Mouse (Mus musculus): Measurements from ENCODE around the gene Igf1. TPM values are rescaled to one million over a fixed set of nuclear protein-coding genes. Genes with fewer than 3 reads are reported as not detected.

The Igf1 gene
- polyA plus RNA-seq, 1 experiment from 2014 or later: 34.9 TPM

DNA sequence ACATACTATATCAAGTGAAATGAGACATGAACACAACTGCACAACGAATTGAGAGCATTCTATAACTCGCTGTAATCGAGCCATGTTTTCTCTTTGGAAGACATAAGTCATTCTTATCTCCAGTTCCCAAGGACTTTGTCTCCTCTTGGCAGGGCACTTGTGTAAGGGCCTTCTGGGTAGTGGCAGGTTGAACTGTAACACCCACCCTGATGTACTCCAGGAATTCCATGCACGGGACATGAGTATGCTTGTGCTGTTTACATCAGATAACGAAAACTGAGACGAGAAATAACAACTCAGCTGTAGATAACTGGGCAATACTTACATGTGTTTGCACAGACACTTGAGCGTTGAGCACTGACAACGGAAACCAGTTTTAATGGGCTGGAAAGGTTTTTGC, 8.4 kb downstream of the Igf1 start:
- H3K36me3 ChIP-seq (ENCODE audit: control insufficient read depth, insufficient read depth, low read length): no peaks in the 10 kb centered on the region
- no peak for ATAC-seq (ENCODE audit: insufficient read depth, low FRiP score, low TSS enrichment)
- H3K4me1 ChIP-seq (ENCODE audit: control insufficient read depth, insufficient read depth, low read length): peaks cover 3% of the 10 kb centered on the region; the same call in 1 of the 2 replicates
- H3K27me3 ChIP-seq (ENCODE audit: control insufficient read depth, insufficient read depth, low read length): no peaks in the 10 kb centered on the region
- H3K9ac ChIP-seq (ENCODE audit: low read length): no peak overlapping the region
- no peak overlapping the region for H3K4me2 ChIP-seq (ENCODE audit: low read depth)
- H3K27ac ChIP-seq (ENCODE audit: low read depth, low read length): no peak overlapping the region
- DNase-seq (ENCODE audit: low spot score): no peak
- 72% methylated on average over 8 of the region's 8 CpGs for WGBS
- H3K4me3 ChIP-seq (ENCODE audit: low read depth, low read length): no peak overlapping the region
- H3K9me3 ChIP-seq (ENCODE audit: control insufficient read depth, low read length): no peaks in the 10 kb centered on the region

DNA sequence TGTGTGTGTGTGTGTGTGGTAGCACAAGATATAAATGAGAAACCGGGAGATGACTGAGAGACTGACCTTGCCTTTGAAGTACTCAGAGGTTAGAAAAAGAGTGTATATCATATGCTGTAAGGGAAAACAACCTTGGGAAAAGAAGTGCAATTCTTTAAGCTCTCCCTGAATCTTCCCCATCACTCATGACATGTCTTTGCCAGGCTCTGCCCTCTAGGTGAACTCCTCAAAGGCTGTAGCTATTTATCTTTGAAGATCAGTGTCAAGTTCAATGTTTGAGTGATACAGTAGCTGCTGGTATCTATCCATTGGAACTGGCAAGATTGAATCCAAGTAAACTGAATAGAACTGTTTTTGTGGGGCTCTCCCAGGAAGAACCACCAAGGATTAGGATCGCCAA, 9.2 kb downstream of the Igf1 start:
- ATAC-seq (ENCODE audit: insufficient read depth, low FRiP score, low TSS enrichment) (no peak), DNase-seq (ENCODE audit: low spot score) (no peak)
- Histone ChIP-seq H3K4me3 (ENCODE audit: low read depth, low read length) (no peak overlapping the region), H3K4me2 (ENCODE audit: low read depth) (no peak overlapping the region), H3K9me3 (ENCODE audit: control insufficient read depth, low read length) (no peaks in the 10 kb centered on the region), H3K9ac (ENCODE audit: low read length) (no peak overlapping the region), H3K27me3 (ENCODE audit: control insufficient read depth, insufficient read depth, low read length) (no peaks in the 10 kb centered on the region), H3K27ac (ENCODE audit: low read depth, low read length) (no peak overlapping the region), H3K4me1 (ENCODE audit: control insufficient read depth, insufficient read depth, low read length) (peaks cover 3% of the 10 kb centered on the region; the same call in 1 of the 2 replicates), H3K36me3 (ENCODE audit: control insufficient read depth, insufficient read depth, low read length) (no peaks in the 10 kb centered on the region)
- 58% methylated on average over 2 of the region's 2 CpGs for whole genome bisulfite sequencing

DNA sequence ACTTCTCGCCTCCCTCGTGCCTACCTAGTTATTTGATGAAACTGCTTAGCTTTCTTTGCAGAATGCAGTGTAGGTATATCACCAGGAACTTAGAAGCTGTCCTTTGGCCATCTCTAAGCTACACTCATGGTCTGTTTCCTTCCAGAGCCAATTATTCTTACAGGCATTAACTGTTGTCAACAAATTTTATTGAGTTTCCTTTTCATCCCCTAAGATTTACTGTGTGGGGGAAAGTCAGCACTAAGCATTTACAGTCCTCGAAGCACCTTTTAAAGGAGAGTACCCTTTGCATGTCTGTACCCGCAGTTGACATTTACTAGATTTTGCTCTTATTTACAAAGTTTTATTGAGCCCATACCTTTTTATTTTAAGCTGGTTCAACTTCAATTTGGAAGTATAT, 9.6 kb downstream of the Igf1 start:
- H3K9ac ChIP-seq (ENCODE audit: low read length): no peak overlapping the region
- no peak overlapping the region for H3K4me2 ChIP-seq (ENCODE audit: low read depth)
- H3K4me3 ChIP-seq (ENCODE audit: low read depth, low read length): no peak overlapping the region
- no peak for DNase-seq (ENCODE audit: low spot score)
- peaks cover 3% of the 10 kb centered on the region; the same call in 1 of the 2 replicates for H3K4me1 ChIP-seq (ENCODE audit: control insufficient read depth, insufficient read depth, low read length)
- H3K9me3 ChIP-seq (ENCODE audit: control insufficient read depth, low read length): no peaks in the 10 kb centered on the region
- H3K27me3 ChIP-seq (ENCODE audit: control insufficient read depth, insufficient read depth, low read length): no peaks in the 10 kb centered on the region
- no peak for ATAC-seq (ENCODE audit: insufficient read depth, low FRiP score, low TSS enrichment)
- H3K36me3 ChIP-seq (ENCODE audit: control insufficient read depth, insufficient read depth, low read length): no peaks in the 10 kb centered on the region
- WGBS: 69% methylated on average over 4 of the region's 4 CpGs
- H3K27ac ChIP-seq (ENCODE audit: low read depth, low read length): no peak overlapping the region

DNA sequence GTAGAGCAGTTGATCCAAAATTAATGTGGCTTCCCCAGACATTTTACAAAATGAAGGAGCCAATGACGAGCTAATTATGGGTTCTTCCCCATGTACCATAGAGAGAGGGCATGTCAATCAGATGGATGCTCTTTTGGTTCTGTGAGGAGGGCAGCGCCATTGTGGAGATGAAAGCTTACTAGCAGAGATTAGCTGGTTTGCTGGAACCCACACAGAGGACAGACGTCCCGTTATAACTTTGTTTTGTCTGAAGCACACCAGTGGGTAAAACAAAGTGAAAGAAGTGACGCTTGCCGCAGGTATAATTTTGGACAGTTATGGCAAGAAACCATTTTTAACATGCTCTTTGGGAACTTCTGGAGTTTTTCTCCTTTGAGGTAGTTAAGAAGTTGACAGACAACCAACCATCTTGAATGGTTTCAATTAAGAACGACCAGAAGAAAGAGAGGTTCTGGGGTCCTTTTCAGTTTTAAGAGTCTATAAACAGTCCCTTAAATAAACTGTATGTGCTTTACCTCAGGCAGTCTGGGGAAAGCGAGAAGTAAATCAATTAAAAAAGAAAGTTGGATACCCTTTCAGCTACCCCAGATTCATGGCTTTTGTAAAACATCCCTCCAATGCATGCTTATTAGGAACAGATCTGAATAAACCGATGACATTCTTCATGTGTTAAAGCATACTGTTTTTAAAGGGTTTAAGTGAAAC, 10.4 kb downstream of the Igf1 start:
- Histone ChIP-seq H3K4me2 (ENCODE audit: low read depth) (no peak overlapping the region), H3K27ac (ENCODE audit: low read depth, low read length) (no peak overlapping the region), H3K36me3 (ENCODE audit: control insufficient read depth, insufficient read depth, low read length) (no peaks in the 10 kb centered on the region), H3K9me3 (ENCODE audit: control insufficient read depth, low read length) (no peaks in the 10 kb centered on the region), H3K27me3 (ENCODE audit: control insufficient read depth, insufficient read depth, low read length) (no peaks in the 10 kb centered on the region), H3K9ac (ENCODE audit: low read length) (no peak overlapping the region), H3K4me1 (ENCODE audit: control insufficient read depth, insufficient read depth, low read length) (peaks cover under 1% of the 10 kb centered on the region; the same call in 1 of the 2 replicates), H3K4me3 (ENCODE audit: low read depth, low read length) (no peak overlapping the region)
- WGBS: 81% methylated on average over 9 of the region's 9 CpGs
- ATAC-seq (ENCODE audit: insufficient read depth, low FRiP score, low TSS enrichment) (no peak), DNase-seq (ENCODE audit: low spot score) (no peak)

DNA sequence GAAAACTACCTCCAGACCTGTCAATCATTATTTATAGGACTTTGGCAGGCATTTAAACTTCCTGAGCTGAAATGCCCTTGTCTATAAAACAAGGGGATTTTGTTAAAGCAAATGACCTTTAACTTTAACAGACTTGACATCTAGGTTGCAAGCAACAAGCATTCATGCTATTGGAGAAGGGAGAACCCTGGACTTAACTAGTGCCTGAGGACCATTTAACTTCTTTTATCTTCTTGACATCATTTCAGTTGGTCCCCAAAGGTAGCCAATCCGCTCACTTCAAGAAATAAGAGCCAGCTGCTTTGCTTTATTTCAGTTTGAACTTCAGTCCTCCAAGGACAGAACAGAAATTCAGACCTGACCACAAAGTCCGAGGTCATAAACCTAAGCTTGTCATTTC, 11.1 kb downstream of the Igf1 start:
- WGBS: 71% methylated on average over 2 of the region's 2 CpGs
- DNase-seq (ENCODE audit: low spot score): no peak
- no peaks in the 10 kb centered on the region for H3K27me3 ChIP-seq (ENCODE audit: control insufficient read depth, insufficient read depth, low read length)
- no peak overlapping the region for H3K4me3 ChIP-seq (ENCODE audit: low read depth, low read length)
- H3K36me3 ChIP-seq (ENCODE audit: control insufficient read depth, insufficient read depth, low read length): no peaks in the 10 kb centered on the region
- H3K4me1 ChIP-seq (ENCODE audit: control insufficient read depth, insufficient read depth, low read length): no peaks in the 10 kb centered on the region; the same call in 1 of the 2 replicates
- no peak overlapping the region for H3K4me2 ChIP-seq (ENCODE audit: low read depth)
- ATAC-seq (ENCODE audit: insufficient read depth, low FRiP score, low TSS enrichment): no peak
- no peaks in the 10 kb centered on the region for H3K9me3 ChIP-seq (ENCODE audit: control insufficient read depth, low read length)
- H3K27ac ChIP-seq (ENCODE audit: low read depth, low read length): no peak overlapping the region
- H3K9ac ChIP-seq (ENCODE audit: low read length): no peak overlapping the region

DNA sequence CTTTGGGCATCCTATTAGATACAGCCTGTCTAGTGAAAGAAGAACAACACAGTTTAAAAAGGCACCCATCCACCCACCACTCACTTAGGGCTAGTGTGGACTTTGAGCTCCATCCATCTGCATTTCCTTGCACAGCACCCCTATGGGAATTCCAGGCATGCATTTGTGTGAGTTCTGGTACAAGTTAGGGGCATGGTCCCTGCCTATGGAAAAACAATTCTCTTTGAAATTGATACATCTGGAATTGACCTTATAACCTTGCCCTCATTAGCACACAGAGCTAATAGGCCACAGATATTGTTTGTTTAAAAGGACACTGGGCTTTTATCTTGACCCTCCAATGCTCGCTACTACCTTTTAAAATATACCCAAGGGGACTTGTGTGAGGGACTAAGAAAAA, 11.6 kb downstream of the Igf1 start:
- H3K4me1 ChIP-seq (ENCODE audit: control insufficient read depth, insufficient read depth, low read length): no peaks in the 10 kb centered on the region; the same call in 1 of the 2 replicates
- no peak overlapping the region for H3K4me2 ChIP-seq (ENCODE audit: low read depth)
- no peak overlapping the region for H3K9ac ChIP-seq (ENCODE audit: low read length)
- H3K27ac ChIP-seq (ENCODE audit: low read depth, low read length): no peak overlapping the region
- no peak for ATAC-seq (ENCODE audit: insufficient read depth, low FRiP score, low TSS enrichment)
- H3K9me3 ChIP-seq (ENCODE audit: control insufficient read depth, low read length): no peaks in the 10 kb centered on the region
- H3K4me3 ChIP-seq (ENCODE audit: low read depth, low read length): no peak overlapping the region
- WGBS: 47% methylated on average over 1 of the region's 1 CpGs
- no peak for DNase-seq (ENCODE audit: low spot score)
- no peaks in the 10 kb centered on the region for H3K36me3 ChIP-seq (ENCODE audit: control insufficient read depth, insufficient read depth, low read length)
- H3K27me3 ChIP-seq (ENCODE audit: control insufficient read depth, insufficient read depth, low read length): no peaks in the 10 kb centered on the region

DNA sequence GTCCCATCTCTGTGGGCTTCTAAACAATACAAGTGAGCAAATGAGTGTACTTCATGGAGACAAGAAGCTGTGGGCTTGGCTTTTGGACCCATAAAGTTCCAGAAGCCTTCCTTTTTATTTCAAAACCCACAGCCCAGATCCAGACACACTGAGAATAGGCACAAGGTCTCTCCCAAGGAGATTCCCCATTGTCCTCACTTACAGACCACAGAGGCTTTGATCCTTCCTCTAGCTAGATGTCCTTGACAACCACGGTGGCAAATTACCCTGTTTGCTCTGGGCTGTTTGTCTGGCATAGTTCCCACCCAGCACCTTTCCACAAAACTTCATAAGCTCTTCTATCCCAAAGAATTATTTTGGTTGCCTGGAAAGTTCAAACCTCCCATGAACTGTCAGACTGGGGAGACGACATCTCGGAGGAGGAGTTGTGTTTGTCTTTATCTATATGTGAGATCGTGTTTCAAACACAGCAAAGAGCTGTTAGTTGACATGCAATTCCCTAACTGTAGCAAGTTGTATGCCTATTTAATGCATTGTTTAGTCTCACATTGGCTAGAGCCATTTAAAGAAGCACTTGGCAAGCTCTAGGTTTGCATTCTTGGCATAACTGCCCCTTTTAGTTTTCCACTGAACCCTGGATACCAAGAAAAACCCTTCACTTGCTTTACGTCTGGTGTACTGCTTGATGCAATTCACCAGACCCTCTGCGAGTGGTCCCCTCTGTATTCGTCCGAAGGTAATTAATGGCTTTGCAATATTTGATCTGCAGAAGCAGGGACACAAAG, 14.0 kb downstream of the Igf1 start:
- H3K4me3 ChIP-seq (ENCODE audit: low read depth, low read length): no peak overlapping the region
- no peak overlapping the region for H3K27ac ChIP-seq (ENCODE audit: low read depth, low read length)
- no peaks in the 10 kb centered on the region; the same call in 1 of the 2 replicates for H3K4me1 ChIP-seq (ENCODE audit: control insufficient read depth, insufficient read depth, low read length)
- ATAC-seq (ENCODE audit: insufficient read depth, low FRiP score, low TSS enrichment) (no peak), DNase-seq (ENCODE audit: low spot score) (no peak)
- H3K36me3 ChIP-seq (ENCODE audit: control insufficient read depth, insufficient read depth, low read length): no peaks in the 10 kb centered on the region
- H3K9ac ChIP-seq (ENCODE audit: low read length): no peak overlapping the region
- H3K9me3 ChIP-seq (ENCODE audit: control insufficient read depth, low read length): no peaks in the 10 kb centered on the region
- WGBS: 38% methylated on average over 8 of the region's 8 CpGs
- no peak overlapping the region for H3K4me2 ChIP-seq (ENCODE audit: low read depth)
- H3K27me3 ChIP-seq (ENCODE audit: control insufficient read depth, insufficient read depth, low read length): no peaks in the 10 kb centered on the region

DNA sequence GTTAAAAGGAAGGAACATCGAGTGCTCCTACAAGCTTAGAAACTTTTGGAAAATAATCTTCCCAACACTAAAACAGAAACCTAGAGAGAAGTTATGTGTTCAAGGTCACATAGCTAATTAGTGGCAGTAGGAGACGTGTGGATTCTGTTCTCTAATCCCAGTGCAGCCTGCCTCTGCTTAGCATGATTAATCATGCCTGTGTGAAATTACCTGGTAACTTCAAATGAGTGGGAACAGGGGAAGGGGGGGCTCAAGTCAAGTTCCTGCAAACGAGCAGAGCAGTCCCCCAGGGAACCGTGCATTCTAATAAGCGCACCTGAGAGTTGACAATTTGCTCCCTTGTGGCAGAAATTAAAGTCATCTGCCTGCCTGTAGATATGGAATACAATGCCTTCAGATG, 14.8 kb downstream of the Igf1 start:
- no peak for ATAC-seq (ENCODE audit: insufficient read depth, low FRiP score, low TSS enrichment)
- H3K27me3 ChIP-seq (ENCODE audit: control insufficient read depth, insufficient read depth, low read length): no peaks in the 10 kb centered on the region
- no peaks in the 10 kb centered on the region; the same call in 1 of the 2 replicates for H3K4me1 ChIP-seq (ENCODE audit: control insufficient read depth, insufficient read depth, low read length)
- DNase-seq (ENCODE audit: low spot score): no peak
- H3K9me3 ChIP-seq (ENCODE audit: control insufficient read depth, low read length): no peaks in the 10 kb centered on the region
- no peaks in the 10 kb centered on the region for H3K36me3 ChIP-seq (ENCODE audit: control insufficient read depth, insufficient read depth, low read length)
- no peak overlapping the region for H3K9ac ChIP-seq (ENCODE audit: low read length)
- H3K27ac ChIP-seq (ENCODE audit: low read depth, low read length): no peak overlapping the region
- no peak overlapping the region for H3K4me2 ChIP-seq (ENCODE audit: low read depth)
- 65% methylated on average over 5 of the region's 5 CpGs for WGBS
- H3K4me3 ChIP-seq (ENCODE audit: low read depth, low read length): no peak overlapping the region

DNA sequence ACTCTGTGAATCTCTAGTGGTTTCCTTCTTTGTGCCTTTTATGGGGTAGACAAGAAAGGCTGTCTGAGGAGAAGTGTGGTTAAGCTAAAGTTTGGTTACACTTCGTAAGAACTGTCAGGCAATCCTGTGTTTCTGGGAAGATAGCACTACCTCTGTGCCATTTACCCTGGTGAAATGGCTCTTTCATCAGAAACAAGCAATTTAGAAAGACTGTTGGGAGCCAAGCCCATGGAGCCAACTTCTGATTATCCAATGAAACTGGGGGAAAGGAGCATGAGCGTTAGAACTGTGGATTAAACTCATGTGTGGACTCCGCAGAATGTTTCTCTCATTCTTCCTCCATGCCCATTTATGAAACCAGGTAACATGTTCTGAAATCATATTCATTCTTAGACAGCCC, 15.5 kb downstream of the Igf1 start:
- Histone ChIP-seq H3K4me3 (ENCODE audit: low read depth, low read length) (no peak overlapping the region), H3K9me3 (ENCODE audit: control insufficient read depth, low read length) (no peaks in the 10 kb centered on the region), H3K27ac (ENCODE audit: low read depth, low read length) (no peak overlapping the region), H3K9ac (ENCODE audit: low read length) (no peak overlapping the region), H3K4me1 (ENCODE audit: control insufficient read depth, insufficient read depth, low read length) (no peaks in the 10 kb centered on the region; the same call in 1 of the 2 replicates), H3K36me3 (ENCODE audit: control insufficient read depth, insufficient read depth, low read length) (no peaks in the 10 kb centered on the region), H3K27me3 (ENCODE audit: control insufficient read depth, insufficient read depth, low read length) (no peaks in the 10 kb centered on the region), H3K4me2 (ENCODE audit: low read depth) (no peak overlapping the region)
- ATAC-seq (ENCODE audit: insufficient read depth, low FRiP score, low TSS enrichment) (no peak), DNase-seq (ENCODE audit: low spot score) (no peak)
- WGBS: 92% methylated on average over 3 of the region's 3 CpGs
